In the genomic region with DNA sequence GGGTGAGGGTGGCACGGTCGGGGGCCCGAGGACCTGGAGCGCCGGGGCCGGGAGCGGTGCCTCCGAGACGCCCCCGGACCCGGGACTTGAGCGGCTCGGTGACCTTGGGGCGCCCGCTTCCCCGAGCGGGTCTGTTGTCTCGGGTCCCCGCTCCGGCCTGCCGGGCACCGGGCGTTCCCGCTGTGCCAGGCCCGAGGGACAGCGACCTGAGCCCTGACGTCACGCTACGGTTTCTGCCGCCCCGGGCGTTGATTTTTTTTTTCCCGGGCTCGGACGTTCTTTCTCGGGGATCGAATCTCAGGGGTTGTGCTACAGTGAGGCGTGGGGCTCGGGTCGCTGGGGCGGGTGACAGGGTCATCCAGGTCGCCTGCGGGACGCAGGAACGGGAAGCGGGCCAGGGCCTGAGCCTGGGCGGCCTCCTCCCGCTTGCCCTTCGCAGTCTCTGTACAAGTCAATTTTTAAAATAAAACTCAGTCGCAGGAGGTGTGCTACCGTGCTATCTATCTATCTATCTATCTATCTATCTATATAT, we compare ENCODE assay signal across 7 mouse cellular contexts. TPM values are rescaled to one million over a fixed set of nuclear protein-coding genes. Genes with fewer than 3 reads are reported as not detected.
DNase-seq lines count a peak whose midpoint lies in the region; ATAC-seq lines count a peak whose summit lies in the region.

A gene (minus strand): TSS at position 200 of the 532 bp plus-strand sequence.

- peaks cover 61% of the 10 kb centered on the region for H3K4me1 ChIP-seq in embryonic facial prominence, embryonic 10.5 days
- peaks cover 35% of the 10 kb centered on the region for H3K4me1 ChIP-seq in heart, embryonic 11.5 days (ENCODE audit: control insufficient read depth, insufficient read depth, low read length)

- no peaks in the 10 kb centered on the region for H3K27me3 ChIP-seq in embryonic facial prominence, embryonic 10.5 days (replicated peaks; ENCODE audit: low read depth, poor library complexity, severe bottlenecking)
- no peaks in the 10 kb centered on the region for H3K27me3 ChIP-seq in heart, embryonic 11.5 days (ENCODE audit: control insufficient read depth, insufficient read depth, low read length)

- H3K27ac ChIP-seq in embryonic facial prominence, embryonic 10.5 days (replicated peaks): peak within 1 kb of the TSS; percentile 93
- peak within 1 kb of the TSS; percentile 86 for H3K27ac ChIP-seq in heart, embryonic 11.5 days (ENCODE audit: low read depth, low read length)

- H3K4me2 ChIP-seq in heart, embryonic 11.5 days: peak within 1 kb of the TSS; percentile 92

- no peaks in the 10 kb centered on the region for H3K9me3 ChIP-seq in embryonic facial prominence, embryonic 10.5 days
- H3K9me3 ChIP-seq in heart, embryonic 11.5 days (replicated peaks; ENCODE audit: control insufficient read depth, low read length): no peaks in the 10 kb centered on the region

- 1% methylated on average over 51 of the region's 51 CpGs for WGBS in embryonic facial prominence, embryonic 10.5 days
- WGBS in heart, embryonic 11.5 days (ENCODE audit: insufficient replicate concordance): under 1% methylated on average over 48 of the region's 51 CpGs

- H3K9ac ChIP-seq in heart, embryonic 11.5 days (ENCODE audit: low read depth, low read length): peak within 1 kb of the TSS; percentile 93

- no peak for ATAC-seq in heart, embryonic 11.5 days (replicated peaks; ENCODE audit: insufficient number of reproducible peaks, low FRiP score, low TSS enrichment)

- no peak for DNase-seq in thymus, postnatal 0 days (ENCODE audit: low spot score)
- DNase-seq in thymus, postnatal 14 days: no peak
- no peak for DNase-seq in embryonic facial prominence, embryonic 10.5 days (ENCODE audit: low spot score)
- no peak for DNase-seq in layer of hippocampus, postnatal 14 days (ENCODE audit: low spot score in 2 of 2)
- peak; percentile 14 for DNase-seq in mesoderm, embryonic 11.5 days (ENCODE audit: low read depth, low spot score)
- no peak for DNase-seq in adipocyte (ENCODE audit: low spot score)

- peaks cover 59% of the 10 kb centered on the region for H3K36me3 ChIP-seq in embryonic facial prominence, embryonic 10.5 days (replicated peaks)
- peaks cover 28% of the 10 kb centered on the region for H3K36me3 ChIP-seq in heart, embryonic 11.5 days (ENCODE audit: control insufficient read depth, insufficient read depth, low read length)

- peak within 1 kb of the TSS; percentile 99 for H3K4me3 ChIP-seq in embryonic facial prominence, embryonic 10.5 days
- H3K4me3 ChIP-seq in heart, embryonic 11.5 days (ENCODE audit: low read depth, low read length): peak within 1 kb of the TSS; percentile 88

RNA-seq across cellular contexts. Expression of the gene that starts here (rescaled TPM):
- polyA plus RNA-seq in thymus, postnatal 0 days (2015; fragmentation: Nextera tagmentation; extraction: Ambion mirVana): 259 and 294 TPM in 2 replicates
- 388 and 400 TPM in 2 replicates for polyA plus RNA-seq in embryonic facial prominence, embryonic 10.5 days (2016; fragmentation: Nextera tagmentation; extraction: Ambion mirVana)
- 202 and 221 TPM in 2 replicates for polyA plus RNA-seq in heart, embryonic 11.5 days (2014; fragmentation: Nextera tagmentation; extraction: Ambion mirVana)
- total RNA-seq in layer of hippocampus, postnatal 14 days (2021): 10 to 100 TPM; 66.7 to 82.0 TPM
